Mouse (Mus musculus): Measurements from ENCODE around the gene Fgd5.

- TF ChIP-seq CTCF (conservative IDR thresholded peaks at IDR 0.05 in 1 of 2, IDR thresholded peaks at IDR 0.05 in 1 of 2; ENCODE audit: low read depth in 2 of 2, low read length in 2 of 2) (no peak), POLR2A (IDR thresholded peaks at IDR 0.05; ENCODE audit: low read depth, low read length) (no peak), E2F4 (IDR thresholded peaks at IDR 0.05; ENCODE audit: insufficient replicate concordance, low read depth, low read length) (no peak), ELF1 (IDR thresholded peaks at IDR 0.05; ENCODE audit: low read depth, low read length) (no peak)
Observed at GRCm38 (mm10) chr6:92018421-92018820, 39.7 kb downstream of the Fgd5 start.

Measured in CH12.LX (cell line).